Mouse (Mus musculus) olfactory bulb, adult 2 months (tissue): ENCODE measurements around the gene Cfap161. TPM values are rescaled to one million over a fixed set of nuclear protein-coding genes. Genes with fewer than 3 reads are reported as not detected.

ENCODE experiments used
- H3K27ac ChIP-seq: fragments of 200-500 bp; 2 replicates; pipeline ENCODE4 v1.5.1; 2012; ENCODE audit warnings: low read depth, low read length; ENCODE audit not compliant: insufficient read depth
- H3K4me1 ChIP-seq: fragments of 200-500 bp; 2 replicates; pipeline ENCODE4 v1.6.1; 2012; ENCODE audit warnings: low read length; ENCODE audit not compliant: control insufficient read depth, insufficient read depth
- H3K4me3 ChIP-seq: fragments of 200-500 bp; 2 replicates; pipeline ENCODE4 v1.5.1; 2012; ENCODE audit warnings: mild to moderate bottlenecking, low read depth, low read length, moderate library complexity; ENCODE audit not compliant: insufficient read depth
- CTCF ChIP-seq: fragments of 200-500 bp; IDR thresholded peaks from 2 replicates; pipeline ENCODE4 v1.5.1; 2012; ENCODE audit warnings: low read depth, mild to moderate bottlenecking, low read length, moderate library complexity; ENCODE audit not compliant: insufficient read depth
- POLR2A ChIP-seq: fragments of 200-500 bp; IDR thresholded peaks from 2 replicates; pipeline ENCODE4 v1.6.1; 2012; ENCODE audit warnings: mild to moderate bottlenecking, low read depth, low read length, moderate library complexity; ENCODE audit not compliant: insufficient read depth
- WGBS: fragments of 180-500 bp; shearing (Covaris S2); methylation state at CpG from one replicate; pipeline ENCODE4 v1.1.7; 2018; 5-methylcytosine and 5-hydroxymethylcytosine counted together
- polyA plus RNA-seq: library from polyadenylated mRNA; stranded (reverse); fragments of >200 nt; gene quantifications from 2 replicates; pipeline ENCODE4 v1.2.4, GENCODE M21; 2012; ENCODE audit warnings: low replicate concordance; ENCODE audit not compliant: missing spikeins, insufficient read depth, insufficient read length

Cfap161 gene
- polyA plus RNA-seq, 1 experiment: not detected

GRCm38 (mm10) chr7:83751055-83751454 is 43.6 kb downstream of the Cfap161 start:
- no peak overlapping the region for H3K27ac ChIP-seq
- peaks cover 2% of the 10 kb centered on the region; the same call in 1 of the 2 replicates for H3K4me1 ChIP-seq
- TF ChIP-seq CTCF (no peak), POLR2A (no peak)
- 74% methylated on average over 1 of the region's 1 CpGs for WGBS
- no peak overlapping the region for H3K4me3 ChIP-seq

- TF ChIP-seq CTCF (no peak), POLR2A (no peak)
- 91% methylated on average over 1 of the region's 1 CpGs for WGBS
- peaks cover 11% of the 10 kb centered on the region for H3K4me1 ChIP-seq
- H3K27ac ChIP-seq: no peak overlapping the region
- H3K4me3 ChIP-seq: no peak overlapping the region
These were observed 46.3 kb downstream of the Cfap161 start for GRCm38 (mm10) chr7:83748405-83748804.

- Histone ChIP-seq H3K4me3 (no peak overlapping the region), H3K27ac (no peak overlapping the region), H3K4me1 (peaks cover 11% of the 10 kb centered on the region)
- 43% methylated on average over 8 of the region's 8 CpGs for WGBS
- TF ChIP-seq POLR2A (no peak), CTCF (no peak)
These were observed 48.5 kb downstream of the Cfap161 start for GRCm38 (mm10) chr7:83746107-83746687.

GRCm38 (mm10) chr7:83745413-83746106 is 49.1 kb downstream of the Cfap161 start, which contains the start of gene Il16:
Gene Il16 (minus strand): TSS chr7:83745726.
- Histone ChIP-seq H3K4me1 (peaks cover 11% of the 10 kb centered on the region), H3K4me3 (no peak within 1 kb of the TSS), H3K27ac (no peak within 1 kb of the TSS)
- TF ChIP-seq CTCF (no peak), POLR2A (no peak)
- WGBS: 27% methylated on average over 20 of the region's 20 CpGs

GRCm38 (mm10) chr7:83745065-83745412 is 49.6 kb downstream of the Cfap161 start:
- H3K4me1 ChIP-seq: peaks cover 12% of the 10 kb centered on the region

GRCm38 (mm10) chr7:83744250-83744649 is 50.4 kb downstream of the Cfap161 start:
- H3K27ac ChIP-seq: no peak overlapping the region
- no peak overlapping the region for H3K4me3 ChIP-seq
- 80% methylated on average over 4 of the region's 4 CpGs for WGBS
- TF ChIP-seq CTCF (no peak), POLR2A (no peak)
- peaks cover 16% of the 10 kb centered on the region for H3K4me1 ChIP-seq

More at GRCm38 (mm10) chr7:83745065-83745412, 49.6 kb downstream of the Cfap161 start:
- TF ChIP-seq POLR2A (no peak), CTCF (no peak)
- WGBS: 72% methylated on average over 9 of the region's 9 CpGs
- Histone ChIP-seq H3K4me3 (no peak overlapping the region), H3K27ac (no peak overlapping the region)

- TF ChIP-seq CTCF: no peak
- TF ChIP-seq POLR2A: no peak
- 52% methylated on average over 3 of the region's 3 CpGs for WGBS
- Histone ChIP-seq H3K27ac (no peak overlapping the region), H3K4me1 (peaks cover 16% of the 10 kb centered on the region), H3K4me3 (no peak overlapping the region)
These were observed 52.0 kb downstream of the Cfap161 start for GRCm38 (mm10) chr7:83742690-83743089.

GRCm38 (mm10) chr7:83742026-83742425 is 52.7 kb downstream of the Cfap161 start:
- peaks cover 16% of the 10 kb centered on the region for H3K4me1 ChIP-seq
- TF ChIP-seq CTCF: no peak
- no peak for TF ChIP-seq POLR2A
- WGBS: 84% methylated on average over 2 of the region's 2 CpGs
- H3K4me3 ChIP-seq: no peak overlapping the region
- H3K27ac ChIP-seq: no peak overlapping the region

GRCm38 (mm10) chr7:83739680-83740310 is 54.9 kb downstream of the Cfap161 start:
- Histone ChIP-seq H3K4me3 (no peak overlapping the region), H3K4me1 (peaks cover 5% of the 10 kb centered on the region; the same call in 1 of the 2 replicates), H3K27ac (no peak overlapping the region)
- no peak for TF ChIP-seq CTCF
- no peak for TF ChIP-seq POLR2A
- WGBS: 55% methylated on average over 7 of the region's 7 CpGs
